Mouse (Mus musculus) kidney, embryonic 14.5 days (tissue): ENCODE measurements at regions not wholly inside any gene's neighbourhood (a gene's known extent, or its start where the extent isn't known, plus 50 kb on each side); places are given as distances from the start of the nearest gene placed in this dataset.

Source experiments
- ATAC-seq: fragments of 200-750 bp; cut with Nextera tagmentation; 2 replicates; pipeline ENCODE4 v1.8.0; 2017; ENCODE audit warnings: moderate number of reproducible peaks, mild to moderate bottlenecking, moderate TSS enrichment, moderate library complexity; ENCODE audit not compliant: low FRiP score, low TSS enrichment
- H3K27ac ChIP-seq: fragments of 300-500 bp; sonication (generic); 2 replicates; pipeline ENCODE4 v1.5.1; 2014; ENCODE audit warnings: low read depth, mild to moderate bottlenecking, low read length, moderate library complexity, mixed read lengths
- H3K27me3 ChIP-seq: fragments of 300-500 bp; sonication (generic); 2 replicates; pipeline ENCODE4 v1.6.1; 2014; ENCODE audit warnings: mild to moderate bottlenecking, low read length; ENCODE audit not compliant: control insufficient read depth, insufficient read depth
- H3K36me3 ChIP-seq: fragments of 300-500 bp; sonication (generic); 2 replicates; pipeline ENCODE4 v1.6.1; 2014; ENCODE audit warnings: low read length, mixed read lengths; ENCODE audit not compliant: control insufficient read depth, insufficient read depth
- H3K4me1 ChIP-seq: fragments of 300-500 bp; sonication (generic); 2 replicates; pipeline ENCODE4 v1.6.1; 2014; ENCODE audit warnings: low read length, mixed read lengths; ENCODE audit not compliant: control insufficient read depth, insufficient read depth
- H3K4me2 ChIP-seq: fragments of 300-500 bp; sonication (generic); replicated peaks from 2 replicates; pipeline ENCODE4 v1.6.1; 2014; ENCODE audit warnings: low read depth, mild to moderate bottlenecking, low read length
- H3K4me3 ChIP-seq: fragments of 300-500 bp; sonication (generic); 2 replicates; pipeline ENCODE4 v1.5.1; 2014; ENCODE audit warnings: mild to moderate bottlenecking, low read length
- H3K9ac ChIP-seq: fragments of 300-500 bp; sonication (generic); 2 replicates; pipeline ENCODE4 v1.6.1; 2014; ENCODE audit warnings: low read depth, mild to moderate bottlenecking, low read length, moderate library complexity
- H3K9me3 ChIP-seq: fragments of 300-500 bp; sonication (generic); 2 replicates; pipeline ENCODE4 v1.6.1; 2016; ENCODE audit warnings: low read length; ENCODE audit not compliant: control insufficient read depth
- WGBS: fragments of 180-500 bp; shearing (Covaris S2); extraction: QIAGEN DNeasy Blood & Tissue Kit; methylation state at CpG from one replicate; pipeline ENCODE4 v1.1.7; 2014; 5-methylcytosine and 5-hydroxymethylcytosine counted together

GRCm38 (mm10) chr1:73159405-73159976, 143.8 kb upstream of the Tnp1 start:
- 85% methylated on average over 7 of the region's 7 CpGs for WGBS
- Histone ChIP-seq H3K4me2 (no peak overlapping the region), H3K9me3 (no peaks in the 10 kb centered on the region), H3K4me1 (no peaks in the 10 kb centered on the region), H3K4me3 (no peak overlapping the region), H3K27me3 (no peaks in the 10 kb centered on the region), H3K9ac (no peak overlapping the region), H3K27ac (no peak overlapping the region), H3K36me3 (no peaks in the 10 kb centered on the region)
- no peak for ATAC-seq

GRCm38 (mm10) chr1:73153438-73154097, 137.9 kb upstream of the Tnp1 start:
- H3K4me2 ChIP-seq: no peak overlapping the region
- H3K27ac ChIP-seq: peak overlapping the region; percentile 9; the same call in 1 of the 2 replicates
- H3K27me3 ChIP-seq: no peaks in the 10 kb centered on the region
- WGBS: 41% methylated on average over 9 of the region's 9 CpGs
- no peak for ATAC-seq
- no peak overlapping the region for H3K9ac ChIP-seq
- no peak overlapping the region for H3K4me3 ChIP-seq
- H3K36me3 ChIP-seq: no peaks in the 10 kb centered on the region
- H3K4me1 ChIP-seq: peaks cover 5% of the 10 kb centered on the region
- no peaks in the 10 kb centered on the region for H3K9me3 ChIP-seq

GRCm38 (mm10) chr1:73149926-73150325, 134.2 kb upstream of the Tnp1 start:
- Histone ChIP-seq H3K9me3 (no peaks in the 10 kb centered on the region), H3K27me3 (no peaks in the 10 kb centered on the region), H3K36me3 (no peaks in the 10 kb centered on the region), H3K9ac (no peak overlapping the region), H3K4me2 (no peak overlapping the region), H3K4me1 (peaks cover 5% of the 10 kb centered on the region), H3K27ac (no peak overlapping the region), H3K4me3 (no peak overlapping the region)
- WGBS: 78% methylated on average over 4 of the region's 4 CpGs
- no peak for ATAC-seq

DNA sequence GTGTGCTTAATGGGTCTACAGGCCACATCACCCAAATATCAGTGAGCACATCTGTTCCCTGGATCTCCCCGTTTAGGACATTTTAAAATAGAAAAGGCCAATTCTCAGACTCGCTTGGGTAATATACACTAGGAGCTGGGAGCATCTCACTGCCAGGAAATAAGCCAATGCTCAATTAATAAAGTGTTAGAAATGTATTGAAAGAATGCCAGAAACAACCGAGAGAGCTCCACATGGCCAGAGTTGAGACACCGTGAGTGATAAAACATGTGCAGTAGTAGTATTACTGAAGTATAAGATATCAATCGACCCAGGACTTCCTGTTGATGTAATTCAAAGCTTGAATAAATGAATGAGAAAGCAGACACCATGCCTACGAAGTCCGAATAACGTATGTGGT, 127.1 kb upstream of the Tnp1 start:
- WGBS: 82% methylated on average over 8 of the region's 8 CpGs
- no peak overlapping the region for H3K27ac ChIP-seq
- H3K36me3 ChIP-seq: no peaks in the 10 kb centered on the region
- no peaks in the 10 kb centered on the region for H3K27me3 ChIP-seq
- H3K4me3 ChIP-seq: no peak overlapping the region
- H3K4me1 ChIP-seq: no peaks in the 10 kb centered on the region
- ATAC-seq: no peak
- no peaks in the 10 kb centered on the region for H3K9me3 ChIP-seq
- no peak overlapping the region for H3K9ac ChIP-seq
- H3K4me2 ChIP-seq: no peak overlapping the region

DNA sequence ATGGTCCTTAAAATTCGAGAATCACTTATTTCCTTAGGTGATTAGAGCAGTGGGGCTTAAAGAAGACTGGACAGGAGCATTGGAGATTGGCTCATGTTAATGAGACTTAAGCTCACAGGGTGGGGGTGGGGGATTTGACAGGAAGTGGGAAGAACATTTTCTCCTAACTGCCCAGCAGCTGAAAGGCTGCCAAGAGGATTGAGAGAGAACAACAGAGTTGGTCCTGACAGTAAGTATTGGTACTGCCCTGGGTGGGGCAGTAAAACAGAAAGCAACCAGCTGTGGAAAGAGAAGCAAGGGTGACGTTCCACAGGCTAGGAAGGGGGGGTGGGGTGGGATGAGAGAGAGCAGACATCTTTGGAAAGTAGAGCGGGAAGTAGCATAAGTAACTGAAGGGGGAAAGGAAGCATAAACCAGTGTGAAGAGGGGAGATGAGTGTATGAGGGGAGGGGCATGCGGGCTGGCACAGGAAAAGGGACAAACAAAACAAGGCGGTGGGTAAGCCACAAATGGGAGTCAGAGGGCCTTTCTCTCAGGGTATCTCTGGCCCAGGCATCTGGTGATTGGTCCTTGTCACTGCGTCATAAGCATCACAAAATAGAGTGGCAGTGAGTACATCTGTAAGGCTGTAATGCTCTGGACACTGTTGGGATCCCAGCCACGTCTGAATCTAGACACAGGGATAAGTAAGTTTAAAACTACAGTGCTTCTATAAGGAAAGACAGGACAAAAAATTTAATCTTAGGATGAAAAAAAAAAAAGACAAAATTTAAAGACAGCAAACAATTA, 125.0 kb upstream of the Tnp1 start:
- no peak for ATAC-seq
- no peak overlapping the region for H3K9ac ChIP-seq
- H3K9me3 ChIP-seq: no peaks in the 10 kb centered on the region
- no peak overlapping the region for H3K4me3 ChIP-seq
- no peak overlapping the region for H3K4me2 ChIP-seq
- 60% methylated on average over 7 of the region's 7 CpGs for WGBS
- H3K27me3 ChIP-seq: no peaks in the 10 kb centered on the region
- no peaks in the 10 kb centered on the region for H3K36me3 ChIP-seq
- no peaks in the 10 kb centered on the region for H3K4me1 ChIP-seq
- no peak overlapping the region for H3K27ac ChIP-seq

GRCm38 (mm10) chr1:73130215-73130861, 114.6 kb upstream of the Tnp1 start:
- no peak overlapping the region for H3K4me2 ChIP-seq
- 86% methylated on average over 4 of the region's 4 CpGs for WGBS
- no peaks in the 10 kb centered on the region for H3K4me1 ChIP-seq
- H3K27ac ChIP-seq: no peak overlapping the region
- H3K9ac ChIP-seq: no peak overlapping the region
- H3K9me3 ChIP-seq: no peaks in the 10 kb centered on the region
- H3K27me3 ChIP-seq: no peaks in the 10 kb centered on the region
- ATAC-seq: no peak
- H3K36me3 ChIP-seq: no peaks in the 10 kb centered on the region
- no peak overlapping the region for H3K4me3 ChIP-seq

GRCm38 (mm10) chr1:73123012-73123411, 107.3 kb upstream of the Tnp1 start:
- Histone ChIP-seq H3K4me3 (no peak overlapping the region), H3K4me1 (no peaks in the 10 kb centered on the region), H3K9me3 (no peaks in the 10 kb centered on the region), H3K4me2 (no peak overlapping the region), H3K9ac (no peak overlapping the region), H3K27me3 (no peaks in the 10 kb centered on the region), H3K27ac (no peak overlapping the region), H3K36me3 (no peaks in the 10 kb centered on the region)
- ATAC-seq: no peak
- WGBS: 88% methylated on average over 9 of the region's 9 CpGs

DNA sequence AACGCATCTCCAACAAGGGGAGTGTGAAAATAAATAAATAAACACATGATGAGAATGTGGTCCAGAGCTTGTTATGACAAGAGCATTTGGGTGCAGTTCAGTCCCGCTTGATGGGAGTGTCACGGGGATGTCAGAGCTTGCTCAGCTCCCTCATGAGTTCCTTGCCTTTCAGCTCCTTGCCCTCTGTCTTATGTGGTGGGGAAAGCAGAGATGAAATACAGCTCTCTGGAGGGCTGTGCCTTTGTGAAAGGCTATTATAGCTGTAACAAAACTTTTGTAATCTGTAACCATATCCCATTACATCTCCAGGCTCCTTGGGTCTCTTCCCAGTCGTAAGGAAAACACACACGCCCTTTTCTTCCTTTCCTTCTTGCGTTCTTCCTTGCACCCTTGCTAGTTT, 103.0 kb upstream of the Tnp1 start:
- H3K9ac ChIP-seq: no peak overlapping the region

DNA sequence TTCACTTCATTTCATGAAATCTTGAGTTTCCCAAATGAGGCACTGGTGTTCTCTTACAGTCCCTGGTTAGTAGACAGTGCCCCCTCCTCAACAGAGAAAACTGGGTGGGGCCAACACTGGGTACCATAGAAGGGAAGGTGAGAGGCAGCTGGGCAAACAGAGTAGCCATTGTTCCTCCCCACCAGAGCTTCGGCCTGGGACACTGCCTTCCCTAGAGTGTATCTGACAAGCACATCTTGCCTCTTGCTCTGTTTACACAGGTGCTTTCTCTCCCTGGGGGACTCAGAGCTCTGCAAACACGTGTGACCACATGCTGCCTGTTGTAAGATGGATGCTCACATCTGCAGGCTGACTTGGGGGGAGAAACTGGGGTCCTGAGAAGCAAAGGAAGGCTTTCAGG, 100.8 kb upstream of the Tnp1 start:
- 3% methylated on average over 2 of the region's 2 CpGs for WGBS
- no peaks in the 10 kb centered on the region for H3K4me1 ChIP-seq
- H3K4me2 ChIP-seq: no peak overlapping the region
- ATAC-seq: peak; percentile 84
- no peaks in the 10 kb centered on the region for H3K9me3 ChIP-seq
- H3K27ac ChIP-seq: no peak overlapping the region
- no peaks in the 10 kb centered on the region for H3K27me3 ChIP-seq
- no peak overlapping the region for H3K9ac ChIP-seq
- no peaks in the 10 kb centered on the region for H3K36me3 ChIP-seq
- H3K4me3 ChIP-seq: no peak overlapping the region

More for the DNA sequence above, 103.0 kb upstream of the Tnp1 start:
- ATAC-seq: peak; percentile 75; the same call in 1 of the 2 replicates
- Histone ChIP-seq H3K4me3 (no peak overlapping the region), H3K36me3 (no peaks in the 10 kb centered on the region), H3K27me3 (no peaks in the 10 kb centered on the region), H3K4me1 (no peaks in the 10 kb centered on the region), H3K4me2 (no peak overlapping the region), H3K27ac (no peak overlapping the region), H3K9me3 (no peaks in the 10 kb centered on the region)
- WGBS: 25% methylated on average over 6 of the region's 6 CpGs
